Mouse (Mus musculus) kidney, embryonic 15.5 days (tissue): ENCODE data around the gene Scube1. TPM values are rescaled to one million over a fixed set of nuclear protein-coding genes. Genes with fewer than 3 reads are reported as not detected.
A peak's percentile ranks its signal among the peaks of the same experiment; 100 is the strongest.

Experiments
- ATAC-seq: fragments of 200-750 bp; cut with Nextera tagmentation; replicated peaks from 2 replicates; pipeline ENCODE4 v1.8.0; 2017; ENCODE audit warnings: moderate TSS enrichment; ENCODE audit not compliant: low FRiP score
- H3K27ac ChIP-seq: fragments of 300-500 bp; sonication (generic); 2 replicates; pipeline ENCODE4 v1.5.1; 2015; ENCODE audit warnings: mild to moderate bottlenecking, inconsistent platforms
- H3K27me3 ChIP-seq: fragments of 300-500 bp; sonication (generic); 2 replicates; pipeline ENCODE4 v1.6.1; 2015; ENCODE audit warnings: inconsistent platforms
- H3K36me3 ChIP-seq: fragments of 300-500 bp; sonication (generic); 2 replicates; pipeline ENCODE4 v1.6.1; 2015; ENCODE audit warnings: inconsistent platforms
- H3K4me1 ChIP-seq: fragments of 300-500 bp; sonication (generic); 2 replicates; pipeline ENCODE4 v1.6.1; 2015; ENCODE audit warnings: inconsistent platforms
- H3K4me2 ChIP-seq: fragments of 300-500 bp; sonication (generic); 2 replicates; pipeline ENCODE4 v1.6.1; 2015; ENCODE audit warnings: moderate library complexity, mild to moderate bottlenecking, inconsistent platforms
- H3K4me3 ChIP-seq: fragments of 300-500 bp; sonication (generic); replicated peaks from 2 replicates; pipeline ENCODE4 v1.5.1; 2015; ENCODE audit warnings: mild to moderate bottlenecking, inconsistent platforms
- H3K9ac ChIP-seq: fragments of 300-500 bp; sonication (generic); 2 replicates; pipeline ENCODE4 v1.6.1; 2015; ENCODE audit warnings: mild to moderate bottlenecking, inconsistent platforms
- H3K9me3 ChIP-seq: fragments of 300-500 bp; sonication (generic); replicated peaks from 2 replicates; pipeline ENCODE4 v1.6.1; 2016; ENCODE audit warnings: inconsistent platforms
- WGBS: fragments of 180-500 bp; shearing (Covaris S2); methylation state at CpG from one replicate; pipeline ENCODE4 v1.1.7; 2015; ENCODE audit warnings: mixed read lengths; 5-methylcytosine and 5-hydroxymethylcytosine counted together
- polyA plus RNA-seq: library from polyadenylated mRNA; unstranded; fragments of >200 nt; fragmentation: Nextera tagmentation; extraction: Ambion mirVana; gene quantifications from 2 replicates; pipeline ENCODE4 v1.2.1, GENCODE M21; 2015

Scube1 gene
- polyA plus RNA-seq, 1 experiment from 2014 or later = 6.1 TPM

DNA sequence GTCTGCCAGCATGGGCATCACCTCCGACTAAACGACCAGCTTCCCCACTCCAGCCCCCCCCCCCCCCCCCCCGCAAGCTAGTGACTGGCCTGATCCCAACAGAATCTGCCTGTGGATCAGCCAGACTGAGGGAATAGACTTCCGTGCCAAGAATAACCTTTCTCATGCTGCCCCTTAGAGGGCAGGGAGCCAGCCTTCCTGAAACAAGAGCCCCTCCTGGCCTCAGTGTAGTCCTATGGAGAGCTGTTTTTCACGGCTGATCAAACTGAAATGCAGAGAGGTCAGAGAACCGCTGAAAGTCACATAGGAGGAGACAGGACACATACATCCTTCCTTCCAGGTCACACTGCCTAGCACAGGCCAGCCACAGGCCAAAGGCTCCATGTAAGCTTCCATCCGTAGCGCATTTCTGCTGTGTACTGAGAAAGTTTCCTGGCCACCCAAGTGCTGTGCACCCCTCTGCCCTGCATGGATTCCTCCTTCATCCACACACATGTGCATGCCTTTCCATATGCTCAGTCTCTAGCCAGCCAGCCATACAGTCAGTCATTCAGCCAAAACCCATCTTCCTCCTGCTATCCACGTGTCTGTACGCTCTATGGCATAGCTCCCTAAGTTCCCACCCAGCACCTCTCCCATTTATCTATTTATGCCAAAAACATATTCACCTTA, 18.2 kb downstream of the Scube1 start:
- H3K9ac ChIP-seq = no peak overlapping the region
- peaks cover 20% of the 10 kb centered on the region for H3K4me1 ChIP-seq
- H3K9me3 ChIP-seq = no peaks in the 10 kb centered on the region
- peak; percentile 61; the same call in 1 of the 2 replicates for ATAC-seq
- H3K27ac ChIP-seq = peak overlapping the region; percentile 27; the same call in 1 of the 2 replicates
- no peak overlapping the region for H3K4me3 ChIP-seq
- WGBS = 17% methylated on average over 9 of the region's 10 CpGs
- no peaks in the 10 kb centered on the region for H3K27me3 ChIP-seq
- H3K36me3 ChIP-seq = no peaks in the 10 kb centered on the region
- no peak overlapping the region for H3K4me2 ChIP-seq

DNA sequence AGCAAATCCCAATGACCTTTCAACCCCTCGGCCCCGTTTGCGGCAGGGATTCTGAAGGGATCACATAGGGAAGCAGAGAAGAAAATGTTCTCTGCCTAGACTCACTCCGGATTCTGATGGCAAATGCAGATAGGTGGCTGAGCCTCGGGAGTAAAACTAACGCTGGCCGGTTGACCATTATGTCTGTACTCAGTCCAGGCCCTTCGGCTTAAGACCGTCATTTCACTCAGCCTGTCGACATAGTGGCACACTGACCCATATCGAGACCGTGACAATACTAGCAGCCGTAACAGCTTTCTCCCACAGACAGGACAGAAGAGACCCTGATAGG, 24.3 kb downstream of the Scube1 start:
- 60% methylated on average over 13 of the region's 13 CpGs for WGBS
- no peak for ATAC-seq
- Histone ChIP-seq H3K9ac (no peak overlapping the region), H3K4me2 (no peak overlapping the region), H3K4me1 (peaks cover 49% of the 10 kb centered on the region), H3K27ac (no peak overlapping the region), H3K36me3 (no peaks in the 10 kb centered on the region), H3K9me3 (no peaks in the 10 kb centered on the region), H3K4me3 (no peak overlapping the region), H3K27me3 (0 out of 2 replicates have a peak, but pooled peaks cover 4% of the 10 kb centered on the region)

DNA sequence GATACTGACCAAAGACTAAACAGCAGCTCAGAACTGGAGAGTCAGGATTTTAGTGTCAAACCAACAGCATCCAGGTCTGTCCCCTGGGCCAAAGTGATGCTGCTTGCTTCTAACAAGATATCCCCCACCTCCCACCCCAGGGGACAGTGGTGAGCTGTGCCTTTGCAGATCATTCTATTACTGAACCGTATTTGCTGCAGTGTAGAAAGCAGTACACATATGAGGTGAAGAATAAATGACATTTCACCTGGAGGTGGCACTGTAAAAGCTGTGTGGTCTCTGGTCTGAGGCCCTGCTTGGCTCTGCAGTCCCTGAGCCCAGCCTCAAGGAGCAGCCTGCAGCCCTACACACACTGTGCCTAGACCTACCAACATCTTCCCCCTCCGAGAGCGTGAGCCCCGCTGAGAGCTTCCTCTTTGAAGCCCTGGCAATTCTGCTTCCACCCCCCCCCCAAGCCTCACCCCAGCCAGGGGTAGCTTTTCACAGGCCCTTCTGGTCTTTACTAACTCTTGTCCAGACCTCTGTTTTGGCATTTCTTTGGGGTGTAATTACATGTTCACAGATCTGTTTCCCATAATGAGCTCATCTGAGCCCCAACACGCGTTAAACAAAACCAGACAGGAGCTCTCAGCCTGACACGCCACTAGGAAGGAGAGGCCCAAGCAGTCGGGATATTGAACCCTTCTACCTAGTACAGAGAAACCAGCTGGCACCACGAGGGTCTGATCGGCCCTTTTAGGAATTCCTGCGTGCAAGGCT, 24.8 kb downstream of the Scube1 start:
- no peaks in the 10 kb centered on the region for H3K9me3 ChIP-seq
- 44% methylated on average over 11 of the region's 11 CpGs for WGBS
- no peak overlapping the region for H3K9ac ChIP-seq
- H3K4me2 ChIP-seq = no peak overlapping the region
- H3K4me1 ChIP-seq = peaks cover 54% of the 10 kb centered on the region
- no peak overlapping the region for H3K27ac ChIP-seq
- 0 out of 2 replicates have a peak, but pooled peaks cover 4% of the 10 kb centered on the region for H3K27me3 ChIP-seq
- H3K4me3 ChIP-seq = no peak overlapping the region
- ATAC-seq = no peak
- H3K36me3 ChIP-seq = no peaks in the 10 kb centered on the region

DNA sequence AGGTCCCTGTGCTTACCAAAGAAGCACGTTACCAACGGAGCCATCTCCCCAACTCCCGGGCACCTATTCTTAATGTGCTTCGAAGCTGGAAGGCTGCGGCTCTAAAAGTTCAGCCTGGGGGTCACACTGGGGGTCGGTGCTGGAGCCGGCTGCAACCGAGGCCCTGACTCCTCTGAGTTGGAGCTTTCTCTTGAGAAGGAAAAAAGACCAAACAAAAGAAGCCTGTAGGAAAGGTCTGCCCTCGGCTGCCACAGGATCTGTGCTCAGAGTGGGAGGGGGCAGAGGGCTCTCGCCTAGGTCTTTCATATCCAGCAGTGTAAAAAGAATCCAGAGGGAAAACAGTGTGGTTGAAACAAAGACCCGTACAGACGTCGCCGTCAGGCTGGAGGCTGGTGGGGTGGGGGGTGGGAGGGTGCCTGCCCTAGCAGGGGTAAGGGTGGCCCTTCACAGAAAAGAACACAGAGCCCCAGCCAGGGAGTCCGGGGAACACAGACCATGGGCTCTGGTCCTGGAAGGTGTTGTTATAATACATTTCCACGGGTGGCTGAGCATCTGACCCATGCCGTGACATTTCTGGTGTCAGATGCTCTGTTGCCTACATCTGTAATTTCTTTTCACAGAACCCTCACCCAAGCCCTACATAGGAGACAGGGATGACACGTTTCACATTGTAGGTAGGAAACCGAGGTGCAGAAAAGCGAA, 25.5 kb downstream of the Scube1 start:
- Histone ChIP-seq H3K27ac (0 out of 2 replicates have a peak overlapping the region, but pooled peaks have one; percentile 8), H3K9ac (no peak overlapping the region), H3K4me1 (peaks cover 58% of the 10 kb centered on the region), H3K36me3 (no peaks in the 10 kb centered on the region), H3K9me3 (no peaks in the 10 kb centered on the region), H3K4me3 (no peak overlapping the region), H3K4me2 (no peak overlapping the region), H3K27me3 (0 out of 2 replicates have a peak, but pooled peaks cover 4% of the 10 kb centered on the region)
- WGBS = 31% methylated on average over 20 of the region's 20 CpGs
- no peak for ATAC-seq

DNA sequence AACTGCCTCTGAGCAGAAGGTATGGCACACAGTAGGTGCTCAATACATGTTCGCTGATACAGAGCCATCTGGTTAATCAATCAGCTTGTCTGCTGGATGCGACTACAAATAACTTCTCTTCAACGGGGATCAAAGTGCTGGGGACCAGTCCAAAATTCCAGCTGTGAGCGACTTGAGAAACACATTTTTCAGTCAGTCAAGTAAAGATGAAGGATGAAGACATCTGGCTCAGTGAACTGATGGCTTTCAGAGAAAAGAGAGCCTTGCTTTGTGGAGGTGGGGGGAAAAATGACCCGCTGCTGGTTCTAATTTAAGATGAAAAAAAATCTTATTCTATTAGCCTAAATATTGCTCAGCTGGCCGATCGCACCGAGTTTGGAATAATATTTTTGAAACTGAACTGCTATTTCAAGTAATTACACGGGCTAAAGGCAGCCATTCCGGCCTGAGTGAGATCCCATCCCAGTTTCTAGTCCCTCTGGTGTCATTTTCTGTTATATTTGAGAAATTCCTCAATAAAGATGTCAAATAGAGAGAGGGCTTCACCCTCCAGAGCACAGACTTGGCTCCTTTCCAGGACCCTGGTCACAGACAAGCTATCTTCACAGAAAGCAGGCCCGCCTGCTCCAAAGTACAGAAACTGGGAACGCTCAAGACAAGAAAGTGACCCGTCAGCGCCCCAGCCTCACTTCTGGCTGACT, 28.0 kb downstream of the Scube1 start:
- peaks cover 65% of the 10 kb centered on the region for H3K4me1 ChIP-seq
- 31% methylated on average over 14 of the region's 14 CpGs for WGBS
- H3K9ac ChIP-seq = no peak overlapping the region
- H3K27ac ChIP-seq = 0 out of 2 replicates have a peak overlapping the region, but pooled peaks have one; percentile 14
- H3K4me2 ChIP-seq = no peak overlapping the region
- H3K9me3 ChIP-seq = no peaks in the 10 kb centered on the region
- H3K27me3 ChIP-seq = 0 out of 2 replicates have a peak, but pooled peaks cover 4% of the 10 kb centered on the region
- H3K4me3 ChIP-seq = no peak overlapping the region
- no peak for ATAC-seq
- H3K36me3 ChIP-seq = no peaks in the 10 kb centered on the region

DNA sequence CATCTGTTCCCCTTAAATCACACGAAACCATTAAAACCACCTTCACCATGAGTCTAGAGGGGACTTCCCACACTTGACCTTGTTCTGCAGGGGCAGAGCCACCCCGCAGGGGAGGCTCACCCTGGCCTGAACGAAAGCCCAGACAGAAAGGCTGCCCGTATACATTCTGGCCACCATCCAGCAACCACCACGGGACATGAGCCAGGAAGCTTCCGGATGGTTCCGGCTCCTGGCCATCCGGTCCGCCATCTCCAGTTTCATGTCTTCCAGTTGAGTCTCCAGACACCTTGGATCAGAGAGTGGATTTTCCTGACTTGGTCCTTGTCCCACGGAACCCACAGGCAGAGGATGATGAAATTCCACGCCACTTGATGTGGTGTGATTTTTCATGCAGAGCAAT, 29.7 kb downstream of the Scube1 start:
- WGBS = 59% methylated on average over 11 of the region's 11 CpGs
- Histone ChIP-seq H3K36me3 (no peaks in the 10 kb centered on the region), H3K9me3 (no peaks in the 10 kb centered on the region), H3K4me3 (no peak overlapping the region), H3K27ac (no peak overlapping the region), H3K27me3 (no peaks in the 10 kb centered on the region), H3K4me1 (peaks cover 64% of the 10 kb centered on the region), H3K4me2 (no peak overlapping the region), H3K9ac (no peak overlapping the region)
- no peak for ATAC-seq

DNA sequence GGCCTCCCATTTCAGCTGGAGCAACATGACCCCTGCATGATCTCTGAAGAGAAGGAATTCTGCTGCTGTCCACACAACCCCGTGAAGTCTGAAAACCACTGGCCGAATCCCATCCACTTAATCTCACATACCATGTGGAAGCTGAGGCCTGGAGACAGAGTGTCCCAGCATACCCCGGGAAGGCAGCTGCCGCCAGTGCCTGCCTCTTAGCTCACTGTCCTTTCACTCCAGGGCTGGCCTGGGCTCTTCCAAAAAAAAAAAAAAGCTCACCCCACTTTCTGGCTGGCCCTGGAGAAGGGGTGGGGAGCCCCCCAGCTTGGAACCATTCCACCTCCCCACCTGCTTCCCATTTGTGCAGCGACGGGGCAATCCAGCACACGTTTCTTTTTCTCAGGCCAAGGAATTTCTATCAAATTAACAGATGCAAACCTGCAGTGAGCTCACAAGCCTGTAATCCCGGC, 32.9 kb downstream of the Scube1 start:
- WGBS = 48% methylated on average over 8 of the region's 8 CpGs

DNA sequence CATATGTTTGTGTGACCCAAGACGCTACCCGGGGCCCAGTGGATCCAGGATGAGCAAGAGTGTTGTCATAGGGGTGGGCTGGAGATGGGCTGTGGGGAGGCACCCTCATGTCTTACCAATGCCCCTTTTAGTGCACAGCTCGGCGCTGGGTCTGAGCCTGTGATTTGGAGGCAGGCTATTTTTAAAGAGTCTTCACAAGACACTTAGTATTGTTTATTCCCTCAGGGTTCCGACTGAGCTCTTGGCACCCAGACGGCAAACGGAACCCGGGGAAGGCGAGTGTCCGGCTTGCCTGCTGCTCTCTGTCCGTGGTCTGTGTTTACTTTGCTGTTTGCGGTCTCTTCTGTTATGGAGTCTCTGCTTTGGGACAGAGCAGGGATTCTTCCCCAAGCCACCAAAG, 34.9 kb downstream of the Scube1 start:
- Histone ChIP-seq H3K36me3 (no peaks in the 10 kb centered on the region), H3K4me1 (peaks cover 27% of the 10 kb centered on the region), H3K27ac (no peak overlapping the region), H3K9ac (no peak overlapping the region), H3K9me3 (no peaks in the 10 kb centered on the region), H3K4me2 (no peak overlapping the region), H3K4me3 (no peak overlapping the region), H3K27me3 (no peaks in the 10 kb centered on the region)
- ATAC-seq = no peak
- 88% methylated on average over 12 of the region's 12 CpGs for WGBS

More for the DNA sequence above, 32.9 kb downstream of the Scube1 start:
- Histone ChIP-seq H3K9ac (no peak overlapping the region), H3K27ac (0 out of 2 replicates have a peak overlapping the region, but pooled peaks have one; percentile 15), H3K9me3 (no peaks in the 10 kb centered on the region), H3K4me2 (no peak overlapping the region), H3K4me1 (peaks cover 36% of the 10 kb centered on the region), H3K4me3 (no peak overlapping the region), H3K36me3 (no peaks in the 10 kb centered on the region), H3K27me3 (no peaks in the 10 kb centered on the region)
- ATAC-seq = no peak; the same call in 1 of the 2 replicates

DNA sequence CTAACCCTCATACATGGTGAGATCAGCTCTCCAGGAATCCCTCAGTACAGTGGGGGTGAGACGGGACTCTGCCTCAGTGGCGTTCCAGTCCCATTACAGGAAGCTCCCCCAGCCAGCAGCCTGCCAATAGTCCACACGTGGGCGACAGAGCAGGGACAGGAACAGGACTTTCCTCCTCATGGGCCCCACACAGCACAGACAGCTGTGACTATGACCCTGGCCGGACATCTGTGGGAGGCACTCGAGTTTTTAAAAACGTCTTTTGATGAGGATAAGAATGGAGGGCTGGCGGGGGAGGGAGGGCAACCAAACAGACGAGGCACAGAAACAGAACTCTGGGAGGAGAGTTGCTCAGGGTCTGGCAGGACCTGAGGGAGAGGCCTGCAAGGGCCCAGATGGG, 38.2 kb downstream of the Scube1 start:
- no peak overlapping the region for H3K4me3 ChIP-seq
- WGBS = 22% methylated on average over 9 of the region's 9 CpGs
- no peaks in the 10 kb centered on the region for H3K9me3 ChIP-seq
- no peak overlapping the region for H3K27ac ChIP-seq
- H3K4me2 ChIP-seq = no peak overlapping the region
- H3K36me3 ChIP-seq = no peaks in the 10 kb centered on the region
- no peaks in the 10 kb centered on the region for H3K27me3 ChIP-seq
- no peak overlapping the region for H3K9ac ChIP-seq
- ATAC-seq = no peak
- H3K4me1 ChIP-seq = peaks cover 28% of the 10 kb centered on the region

DNA sequence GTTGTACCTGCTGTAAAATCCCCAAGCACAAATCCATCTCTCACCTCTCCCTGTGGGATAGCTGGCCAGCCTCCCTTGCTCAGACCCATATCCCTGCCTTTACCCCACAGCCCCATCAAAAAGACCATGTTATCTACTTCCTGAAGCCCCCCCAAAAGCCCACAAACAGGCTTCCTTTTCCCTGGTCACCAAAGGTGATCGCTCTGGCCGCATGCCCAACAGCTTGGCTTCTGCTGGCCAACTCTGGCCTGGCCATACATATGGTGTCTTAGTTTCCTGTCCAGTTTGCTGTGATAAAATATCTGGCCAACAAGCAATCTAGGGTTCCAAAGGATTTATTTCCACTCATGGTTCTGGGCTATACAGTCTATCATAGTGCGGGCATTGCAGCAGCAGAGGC, 38.9 kb downstream of the Scube1 start:
- Histone ChIP-seq H3K9me3 (no peaks in the 10 kb centered on the region), H3K9ac (no peak overlapping the region), H3K4me3 (no peak overlapping the region), H3K27me3 (peaks cover 2% of the 10 kb centered on the region; the same call in 1 of the 2 replicates), H3K36me3 (no peaks in the 10 kb centered on the region), H3K27ac (no peak overlapping the region), H3K4me1 (peaks cover 26% of the 10 kb centered on the region), H3K4me2 (no peak overlapping the region)
- no peak for ATAC-seq
- WGBS = 85% methylated on average over 3 of the region's 3 CpGs

DNA sequence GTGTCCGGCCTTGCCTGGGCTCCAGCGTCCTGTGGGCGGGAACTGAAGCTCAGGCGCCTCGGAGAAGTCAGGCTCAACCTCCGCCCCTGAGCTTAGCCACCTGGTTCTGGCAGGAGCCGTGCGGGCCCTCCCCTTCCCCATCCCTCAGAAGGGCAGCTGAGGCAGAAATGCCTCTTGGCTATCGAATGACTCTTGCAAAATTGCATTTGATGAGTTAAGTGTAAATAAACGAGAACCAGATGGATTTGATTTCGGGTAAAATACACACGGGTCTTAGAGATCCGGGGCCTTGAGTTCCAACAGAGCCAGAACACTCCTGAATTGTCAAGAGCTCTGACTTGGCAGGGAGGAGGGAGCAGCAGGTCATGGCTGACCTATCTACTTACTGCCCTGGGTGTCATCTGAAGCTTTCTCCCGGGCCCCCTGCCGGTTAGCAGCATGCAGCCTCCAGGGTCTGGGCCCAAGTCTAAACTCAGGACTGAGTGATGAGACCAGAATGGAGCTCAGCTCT, 41.7 kb downstream of the Scube1 start:
- Histone ChIP-seq H3K9ac (no peak overlapping the region), H3K4me2 (no peak overlapping the region), H3K4me1 (peaks cover 38% of the 10 kb centered on the region), H3K27me3 (peaks cover 24% of the 10 kb centered on the region), H3K36me3 (no peaks in the 10 kb centered on the region), H3K9me3 (no peaks in the 10 kb centered on the region), H3K27ac (no peak overlapping the region), H3K4me3 (no peak overlapping the region)
- peak; percentile 52; the same call in 1 of the 2 replicates for ATAC-seq
- 22% methylated on average over 15 of the region's 15 CpGs for WGBS
